Mouse (Mus musculus): ENCODE measurements around the gene Sprr2a3. TPM values are rescaled to one million over a fixed set of nuclear protein-coding genes. Genes with fewer than 3 reads are reported as not detected.
"Not testable (repeated sequence)": the region's sequence is repeated elsewhere in the genome, so short reads cannot be mapped to it uniquely, and the experiment has no call there.

Sprr2a3 gene
- not detected in 2 replicates for polyA plus RNA-seq (2014; fragmentation: Nextera tagmentation; extraction: Ambion mirVana)

GRCm38 (mm10) chr3:92285101-92285500 is at the start of gene Sprr2a3:
TSS of gene Sprr2a3 (plus strand) at chr3:92285417.
- H3K4me1 ChIP-seq (replicated peaks; ENCODE audit: control insufficient read depth, insufficient read depth, low read length); ATAC-seq (ENCODE audit: low FRiP score); H3K4me3 ChIP-seq (replicated peaks; ENCODE audit: low read length); H3K36me3 ChIP-seq (replicated peaks; ENCODE audit: control insufficient read depth, insufficient read depth); H3K27ac ChIP-seq; H3K4me2 ChIP-seq (replicated peaks); H3K9me3 ChIP-seq (ENCODE audit: control insufficient read depth, low read length); H3K9ac ChIP-seq; H3K27me3 ChIP-seq (ENCODE audit: control insufficient read depth, insufficient read depth, low read length); DNase-seq (ENCODE audit: low spot score): not testable (repeated sequence)
- WGBS = 96% methylated on average over 1 of the region's 1 CpGs

- H3K4me2 ChIP-seq (replicated peaks); H3K9ac ChIP-seq; H3K27ac ChIP-seq; H3K9me3 ChIP-seq (ENCODE audit: control insufficient read depth, low read length); H3K4me1 ChIP-seq (replicated peaks; ENCODE audit: control insufficient read depth, insufficient read depth, low read length); ATAC-seq (ENCODE audit: low FRiP score); DNase-seq (ENCODE audit: low spot score); H3K27me3 ChIP-seq (ENCODE audit: control insufficient read depth, insufficient read depth, low read length); H3K4me3 ChIP-seq (replicated peaks; ENCODE audit: low read length); H3K36me3 ChIP-seq (replicated peaks; ENCODE audit: control insufficient read depth, insufficient read depth): not testable (repeated sequence)
- no CpG with 5 or more reads among the region's 5 CpGs for WGBS
Measured at GRCm38 (mm10) chr3:92236463-92237189, 48.6 kb upstream of the Sprr2a3 start.

GRCm38 (mm10) chr3:92238736-92239135 is 46.5 kb upstream of the Sprr2a3 start:
- not testable (repeated sequence) for H3K4me1 ChIP-seq (replicated peaks; ENCODE audit: control insufficient read depth, insufficient read depth, low read length); H3K27ac ChIP-seq; H3K36me3 ChIP-seq (replicated peaks; ENCODE audit: control insufficient read depth, insufficient read depth); H3K9ac ChIP-seq; ATAC-seq (ENCODE audit: low FRiP score); H3K4me3 ChIP-seq (replicated peaks; ENCODE audit: low read length); DNase-seq (ENCODE audit: low spot score); H3K27me3 ChIP-seq (ENCODE audit: control insufficient read depth, insufficient read depth, low read length); H3K4me2 ChIP-seq (replicated peaks); H3K9me3 ChIP-seq (ENCODE audit: control insufficient read depth, low read length)

GRCm38 (mm10) chr3:92239197-92239596 is 46.0 kb upstream of the Sprr2a3 start:
- ATAC-seq (ENCODE audit: low FRiP score) = 0 out of 2 replicates have a peak, but pooled peaks have one; percentile 32
- H3K9ac ChIP-seq; H3K27me3 ChIP-seq (ENCODE audit: control insufficient read depth, insufficient read depth, low read length); H3K4me1 ChIP-seq (replicated peaks; ENCODE audit: control insufficient read depth, insufficient read depth, low read length); H3K36me3 ChIP-seq (replicated peaks; ENCODE audit: control insufficient read depth, insufficient read depth); H3K9me3 ChIP-seq (ENCODE audit: control insufficient read depth, low read length); DNase-seq (ENCODE audit: low spot score); H3K4me2 ChIP-seq (replicated peaks); H3K4me3 ChIP-seq (replicated peaks; ENCODE audit: low read length); H3K27ac ChIP-seq: not testable (repeated sequence)
- WGBS = no CpG with 5 or more reads among the region's 1 CpGs

- not testable (repeated sequence) for DNase-seq (ENCODE audit: low spot score); H3K9me3 ChIP-seq (ENCODE audit: control insufficient read depth, low read length); H3K27ac ChIP-seq; H3K36me3 ChIP-seq (replicated peaks; ENCODE audit: control insufficient read depth, insufficient read depth); H3K4me2 ChIP-seq (replicated peaks); H3K4me3 ChIP-seq (replicated peaks; ENCODE audit: low read length); H3K9ac ChIP-seq; H3K27me3 ChIP-seq (ENCODE audit: control insufficient read depth, insufficient read depth, low read length); H3K4me1 ChIP-seq (replicated peaks; ENCODE audit: control insufficient read depth, insufficient read depth, low read length)
- ATAC-seq (ENCODE audit: low FRiP score) = 0 out of 2 replicates have a peak, but pooled peaks have one; percentile 25
Measured at GRCm38 (mm10) chr3:92244833-92245232, 40.4 kb upstream of the Sprr2a3 start.

GRCm38 (mm10) chr3:92246245-92246644 is 39.0 kb upstream of the Sprr2a3 start:
- H3K4me3 ChIP-seq (replicated peaks; ENCODE audit: low read length); H3K27ac ChIP-seq; H3K4me2 ChIP-seq (replicated peaks): not testable (repeated sequence)

GRCm38 (mm10) chr3:92248494-92248893 is 36.7 kb upstream of the Sprr2a3 start:
- not testable (repeated sequence) for H3K9ac ChIP-seq; H3K27me3 ChIP-seq (ENCODE audit: control insufficient read depth, insufficient read depth, low read length); H3K27ac ChIP-seq; DNase-seq (ENCODE audit: low spot score); H3K4me1 ChIP-seq (replicated peaks; ENCODE audit: control insufficient read depth, insufficient read depth, low read length); H3K9me3 ChIP-seq (ENCODE audit: control insufficient read depth, low read length); H3K36me3 ChIP-seq (replicated peaks; ENCODE audit: control insufficient read depth, insufficient read depth); H3K4me3 ChIP-seq (replicated peaks; ENCODE audit: low read length); H3K4me2 ChIP-seq (replicated peaks)
- peak; percentile 25; the same call in 1 of the 2 replicates for ATAC-seq (ENCODE audit: low FRiP score)

More at GRCm38 (mm10) chr3:92246245-92246644, 39.0 kb upstream of the Sprr2a3 start:
- not testable (repeated sequence) for H3K4me1 ChIP-seq (replicated peaks; ENCODE audit: control insufficient read depth, insufficient read depth, low read length); H3K36me3 ChIP-seq (replicated peaks; ENCODE audit: control insufficient read depth, insufficient read depth); H3K9ac ChIP-seq; H3K27me3 ChIP-seq (ENCODE audit: control insufficient read depth, insufficient read depth, low read length); H3K9me3 ChIP-seq (ENCODE audit: control insufficient read depth, low read length); DNase-seq (ENCODE audit: low spot score); ATAC-seq (ENCODE audit: low FRiP score)
- WGBS = no CpG with 5 or more reads among the region's 10 CpGs

- H3K4me1 ChIP-seq (replicated peaks; ENCODE audit: control insufficient read depth, insufficient read depth, low read length); H3K9me3 ChIP-seq (ENCODE audit: control insufficient read depth, low read length); ATAC-seq (ENCODE audit: low FRiP score); H3K27ac ChIP-seq; H3K36me3 ChIP-seq (replicated peaks; ENCODE audit: control insufficient read depth, insufficient read depth); H3K4me3 ChIP-seq (replicated peaks; ENCODE audit: low read length); H3K9ac ChIP-seq; DNase-seq (ENCODE audit: low spot score); H3K4me2 ChIP-seq (replicated peaks); H3K27me3 ChIP-seq (ENCODE audit: control insufficient read depth, insufficient read depth, low read length): not testable (repeated sequence)
- 96% methylated on average over 1 of the region's 2 CpGs for WGBS
Measured at GRCm38 (mm10) chr3:92250450-92250849, 34.8 kb upstream of the Sprr2a3 start.

- not testable (repeated sequence) for H3K9me3 ChIP-seq (ENCODE audit: control insufficient read depth, low read length); H3K4me2 ChIP-seq (replicated peaks); H3K27ac ChIP-seq; H3K4me1 ChIP-seq (replicated peaks; ENCODE audit: control insufficient read depth, insufficient read depth, low read length); H3K4me3 ChIP-seq (replicated peaks; ENCODE audit: low read length); H3K36me3 ChIP-seq (replicated peaks; ENCODE audit: control insufficient read depth, insufficient read depth); H3K9ac ChIP-seq; H3K27me3 ChIP-seq (ENCODE audit: control insufficient read depth, insufficient read depth, low read length); DNase-seq (ENCODE audit: low spot score)
- ATAC-seq (ENCODE audit: low FRiP score) = peak; percentile 59
- WGBS = no CpG with 5 or more reads among the region's 8 CpGs
Measured at GRCm38 (mm10) chr3:92253860-92254259, 31.4 kb upstream of the Sprr2a3 start.

GRCm38 (mm10) chr3:92258526-92258925 is 26.7 kb upstream of the Sprr2a3 start:
- not testable (repeated sequence) for H3K27ac ChIP-seq; H3K36me3 ChIP-seq (replicated peaks; ENCODE audit: control insufficient read depth, insufficient read depth); H3K9me3 ChIP-seq (ENCODE audit: control insufficient read depth, low read length); H3K4me1 ChIP-seq (replicated peaks; ENCODE audit: control insufficient read depth, insufficient read depth, low read length); H3K4me2 ChIP-seq (replicated peaks); DNase-seq (ENCODE audit: low spot score); H3K4me3 ChIP-seq (replicated peaks; ENCODE audit: low read length); H3K27me3 ChIP-seq (ENCODE audit: control insufficient read depth, insufficient read depth, low read length); H3K9ac ChIP-seq
- ATAC-seq (ENCODE audit: low FRiP score) = peak; percentile 52; the same call in 1 of the 2 replicates

Data from hindbrain, embryonic 14.5 days (tissue).